Mouse (Mus musculus): ENCODE measurements at regions not wholly inside any gene's neighbourhood (a gene's known extent, or its start where the extent isn't known, plus 50 kb on each side); places are given as distances from the start of the nearest gene placed in this dataset.

DNA sequence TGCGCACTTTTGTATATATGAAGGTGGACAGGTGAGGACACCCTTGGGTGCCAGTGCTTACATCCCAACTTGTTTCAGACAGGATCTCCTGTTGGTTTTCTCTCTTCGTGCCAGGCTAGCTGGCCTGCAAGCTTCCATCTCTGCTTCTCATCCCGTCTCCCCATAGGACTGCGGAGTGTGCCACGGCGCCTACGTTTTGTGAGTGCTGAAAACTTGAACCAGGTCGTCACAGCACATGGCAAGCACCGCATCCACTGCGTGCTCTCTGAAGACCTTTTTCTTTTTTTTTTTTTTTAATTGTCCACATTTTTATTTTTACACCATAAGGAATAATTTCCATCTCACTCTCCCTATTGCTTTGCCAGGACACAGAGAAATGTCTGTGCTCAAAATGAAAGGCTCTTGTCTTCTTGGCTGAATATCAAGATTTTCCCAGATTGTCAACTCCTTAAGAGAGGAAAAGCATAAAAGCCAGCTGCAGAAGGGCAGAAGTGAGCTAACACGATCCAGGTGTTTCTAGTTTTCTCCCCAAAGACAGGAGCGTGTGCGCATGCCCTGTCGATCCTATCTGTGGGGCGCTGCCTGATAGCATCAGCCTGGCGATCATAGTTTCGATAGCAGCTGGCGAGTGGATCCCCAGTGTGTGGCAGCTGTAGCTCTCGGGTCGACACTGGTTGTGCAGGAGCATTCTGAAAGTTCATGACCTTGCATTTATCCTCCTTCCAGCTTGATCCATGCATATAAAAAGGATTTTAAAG, 326.4 kb upstream of the Ddhd1 start:
- Histone ChIP-seq H3K4me2 (ENCODE audit: low read depth, low read length) (no peak overlapping the region), H3K36me3 (ENCODE audit: control insufficient read depth, insufficient read depth) (no peaks in the 10 kb centered on the region), H3K9ac (ENCODE audit: low read depth, low read length) (no peak overlapping the region), H3K27me3 (ENCODE audit: control insufficient read depth, insufficient read depth, low read depth, low read length) (no peaks in the 10 kb centered on the region), H3K27ac (ENCODE audit: low read length) (no peak overlapping the region), H3K4me1 (ENCODE audit: control insufficient read depth, low read depth, low read length) (no peaks in the 10 kb centered on the region; the same call in 1 of the 2 replicates), H3K9me3 (replicated peaks; ENCODE audit: control insufficient read depth, low read length) (no peaks in the 10 kb centered on the region), H3K4me3 (ENCODE audit: low read depth, low read length) (no peak overlapping the region)
- no peak for ATAC-seq (ENCODE audit: low read depth)
- WGBS (ENCODE audit: insufficient replicate concordance): 77% methylated on average over 20 of the region's 20 CpGs

DNA sequence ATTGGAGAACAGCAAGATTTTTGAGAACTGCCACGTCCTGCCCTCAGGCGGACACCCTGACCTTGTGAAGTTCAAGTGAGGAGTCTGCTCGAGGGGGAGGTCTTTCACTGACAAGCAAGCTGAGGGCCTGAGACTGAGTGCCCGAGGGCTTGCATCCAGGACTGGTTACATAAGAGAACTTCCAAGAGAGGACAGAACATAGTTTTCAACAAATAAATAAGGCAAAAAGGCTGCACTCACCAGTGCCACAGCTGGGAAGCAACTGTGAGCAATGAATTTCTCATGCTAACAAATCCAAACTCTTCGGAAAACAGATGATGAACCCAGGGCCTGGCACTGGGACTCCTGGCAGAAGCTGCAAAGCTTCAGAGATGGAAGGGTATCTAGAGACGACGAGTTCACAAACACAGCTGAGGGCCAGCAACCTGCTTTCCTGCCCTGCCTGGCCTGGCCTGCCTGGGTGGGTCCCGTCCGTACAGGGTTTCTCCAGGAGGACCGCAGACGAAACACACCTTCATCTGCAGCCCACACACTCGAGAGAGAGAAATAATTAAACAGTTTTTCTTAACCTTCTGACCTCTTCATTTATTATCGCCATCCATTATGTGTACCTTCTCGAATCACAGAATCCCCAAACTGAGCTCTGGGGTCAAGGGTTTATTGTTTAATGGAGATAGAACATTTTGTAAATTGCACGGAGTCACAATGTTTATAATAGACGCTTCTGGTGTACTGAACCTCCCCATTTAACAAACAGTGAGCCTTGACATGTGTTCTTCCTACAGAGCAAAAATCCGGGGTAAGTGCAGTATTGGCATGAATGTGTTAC, 334.3 kb upstream of the Ddhd1 start:
- Histone ChIP-seq H3K36me3 (ENCODE audit: control insufficient read depth, insufficient read depth) (no peaks in the 10 kb centered on the region), H3K4me2 (ENCODE audit: low read depth, low read length) (no peak overlapping the region), H3K4me3 (ENCODE audit: low read depth, low read length) (no peak overlapping the region), H3K9me3 (replicated peaks; ENCODE audit: control insufficient read depth, low read length) (no peaks in the 10 kb centered on the region), H3K4me1 (ENCODE audit: control insufficient read depth, low read depth, low read length) (no peaks in the 10 kb centered on the region), H3K27me3 (ENCODE audit: control insufficient read depth, insufficient read depth, low read depth, low read length) (no peaks in the 10 kb centered on the region), H3K27ac (ENCODE audit: low read length) (no peak overlapping the region), H3K9ac (ENCODE audit: low read depth, low read length) (no peak overlapping the region)
- WGBS (ENCODE audit: insufficient replicate concordance): 51% methylated on average over 17 of the region's 17 CpGs
- ATAC-seq (ENCODE audit: low read depth): no peak

DNA sequence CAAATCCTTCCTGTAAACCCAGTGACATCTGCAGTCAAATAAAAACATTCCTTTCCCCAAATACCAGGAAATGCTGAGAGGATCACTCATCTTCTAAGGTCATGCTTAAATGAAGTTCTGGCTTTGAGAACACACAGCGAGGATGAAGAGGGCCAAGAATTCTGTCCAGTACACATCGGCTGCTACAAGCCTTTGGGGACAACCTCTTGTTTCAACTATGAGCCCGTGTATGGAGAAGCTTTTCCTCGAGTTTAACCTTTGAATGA, 334.9 kb upstream of the Ddhd1 start:
- H3K4me3 ChIP-seq (ENCODE audit: low read depth, low read length): no peak overlapping the region
- ATAC-seq (ENCODE audit: low read depth): no peak
- no peak overlapping the region for H3K9ac ChIP-seq (ENCODE audit: low read depth, low read length)
- H3K4me1 ChIP-seq (ENCODE audit: control insufficient read depth, low read depth, low read length): no peaks in the 10 kb centered on the region
- WGBS (ENCODE audit: insufficient replicate concordance): 48% methylated on average over 4 of the region's 4 CpGs
- H3K27me3 ChIP-seq (ENCODE audit: control insufficient read depth, insufficient read depth, low read depth, low read length): no peaks in the 10 kb centered on the region
- H3K36me3 ChIP-seq (ENCODE audit: control insufficient read depth, insufficient read depth): no peaks in the 10 kb centered on the region
- no peak overlapping the region for H3K4me2 ChIP-seq (ENCODE audit: low read depth, low read length)
- no peak overlapping the region for H3K27ac ChIP-seq (ENCODE audit: low read length)
- H3K9me3 ChIP-seq (replicated peaks; ENCODE audit: control insufficient read depth, low read length): no peaks in the 10 kb centered on the region

- H3K4me1 ChIP-seq (ENCODE audit: control insufficient read depth, low read depth, low read length): no peaks in the 10 kb centered on the region
- no peaks in the 10 kb centered on the region for H3K27me3 ChIP-seq (ENCODE audit: control insufficient read depth, insufficient read depth, low read depth, low read length)
- no peaks in the 10 kb centered on the region for H3K36me3 ChIP-seq (ENCODE audit: control insufficient read depth, insufficient read depth)
- H3K4me3 ChIP-seq (ENCODE audit: low read depth, low read length): no peak overlapping the region
- H3K9ac ChIP-seq (ENCODE audit: low read depth, low read length): no peak overlapping the region
- no peak overlapping the region for H3K27ac ChIP-seq (ENCODE audit: low read length)
- H3K9me3 ChIP-seq (replicated peaks; ENCODE audit: control insufficient read depth, low read length): no peaks in the 10 kb centered on the region
- 2% methylated on average over 3 of the region's 3 CpGs for WGBS (ENCODE audit: insufficient replicate concordance)
- no peak overlapping the region for H3K4me2 ChIP-seq (ENCODE audit: low read depth, low read length)
- ATAC-seq (ENCODE audit: low read depth): no peak
These were observed 335.7 kb upstream of the Ddhd1 start for GRCm38 (mm10) chr14:45993669-45994068.

DNA sequence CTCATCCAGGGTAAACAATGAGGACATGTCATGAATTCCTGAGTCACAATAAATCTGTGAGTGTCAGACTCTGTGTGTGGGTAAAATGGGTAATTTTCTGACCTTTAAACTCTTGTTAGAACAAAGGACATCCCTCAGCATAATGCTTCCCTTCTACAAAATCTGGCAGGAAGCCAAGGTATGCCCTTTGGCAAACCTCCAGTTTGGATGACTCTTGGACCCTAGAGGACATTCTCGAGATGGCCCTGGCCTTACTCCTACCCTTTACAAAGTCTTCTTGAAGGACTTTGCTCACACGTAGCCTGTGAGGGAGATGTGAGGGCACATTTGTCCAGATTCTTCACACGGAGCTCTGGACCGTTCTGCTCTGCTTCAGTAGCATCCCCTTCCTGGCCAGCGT, 338.8 kb upstream of the Ddhd1 start:
- Histone ChIP-seq H3K4me1 (ENCODE audit: control insufficient read depth, low read depth, low read length) (no peaks in the 10 kb centered on the region), H3K9me3 (replicated peaks; ENCODE audit: control insufficient read depth, low read length) (no peaks in the 10 kb centered on the region), H3K4me2 (ENCODE audit: low read depth, low read length) (no peak overlapping the region), H3K9ac (ENCODE audit: low read depth, low read length) (no peak overlapping the region), H3K4me3 (ENCODE audit: low read depth, low read length) (no peak overlapping the region), H3K27ac (ENCODE audit: low read length) (no peak overlapping the region), H3K27me3 (ENCODE audit: control insufficient read depth, insufficient read depth, low read depth, low read length) (no peaks in the 10 kb centered on the region), H3K36me3 (ENCODE audit: control insufficient read depth, insufficient read depth) (no peaks in the 10 kb centered on the region)
- ATAC-seq (ENCODE audit: low read depth): no peak
- WGBS (ENCODE audit: insufficient replicate concordance): 36% methylated on average over 5 of the region's 5 CpGs

DNA sequence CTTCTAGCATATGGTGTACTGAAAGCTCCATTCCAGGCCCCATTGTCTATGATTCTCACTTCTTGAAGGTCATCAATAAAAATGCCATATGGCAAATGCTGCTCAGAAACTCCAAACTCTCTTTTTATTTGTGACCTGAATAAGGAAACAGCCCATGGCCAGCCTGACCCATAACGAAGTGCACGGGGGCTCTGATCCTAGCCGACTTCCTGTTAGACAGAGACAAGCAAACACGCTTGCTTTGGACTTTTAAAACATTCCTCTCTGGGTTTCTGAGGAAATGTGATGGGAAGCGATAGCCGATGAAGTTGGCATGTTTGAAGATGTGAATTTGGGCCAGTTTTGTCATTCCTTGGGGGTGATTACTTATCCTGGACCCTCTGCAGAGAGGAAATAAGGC, 346.1 kb upstream of the Ddhd1 start:
- no peak overlapping the region for H3K4me3 ChIP-seq (ENCODE audit: low read depth, low read length)
- no peaks in the 10 kb centered on the region for H3K27me3 ChIP-seq (ENCODE audit: control insufficient read depth, insufficient read depth, low read depth, low read length)
- H3K36me3 ChIP-seq (ENCODE audit: control insufficient read depth, insufficient read depth): no peaks in the 10 kb centered on the region
- 55% methylated on average over 6 of the region's 6 CpGs for WGBS (ENCODE audit: insufficient replicate concordance)
- H3K4me2 ChIP-seq (ENCODE audit: low read depth, low read length): no peak overlapping the region
- no peak for ATAC-seq (ENCODE audit: low read depth)
- no peak overlapping the region for H3K27ac ChIP-seq (ENCODE audit: low read length)
- no peak overlapping the region for H3K9ac ChIP-seq (ENCODE audit: low read depth, low read length)
- no peaks in the 10 kb centered on the region for H3K9me3 ChIP-seq (replicated peaks; ENCODE audit: control insufficient read depth, low read length)
- no peaks in the 10 kb centered on the region for H3K4me1 ChIP-seq (ENCODE audit: control insufficient read depth, low read depth, low read length)

DNA sequence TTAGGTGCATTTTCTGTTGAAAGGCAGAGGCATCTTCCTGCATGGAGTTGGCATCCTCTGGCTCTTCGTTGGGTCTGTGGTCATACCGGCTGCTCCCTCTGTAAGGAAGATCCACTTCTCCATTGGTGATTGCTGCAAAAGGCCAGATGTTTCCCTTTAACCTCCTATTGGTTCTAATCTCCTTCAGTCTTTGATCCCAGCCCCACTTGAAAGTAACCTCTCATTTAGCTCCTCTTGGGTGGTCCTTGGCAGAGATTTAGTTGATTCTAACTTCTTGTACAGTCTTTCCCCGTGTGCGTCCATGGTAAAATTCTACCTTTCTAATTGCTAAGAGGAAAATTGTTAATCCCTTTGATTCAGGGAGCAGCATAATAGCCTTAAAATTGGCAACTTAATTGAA, 347.4 kb upstream of the Ddhd1 start:
- no peak for ATAC-seq (ENCODE audit: low read depth)
- Histone ChIP-seq H3K4me2 (ENCODE audit: low read depth, low read length) (no peak overlapping the region), H3K9ac (ENCODE audit: low read depth, low read length) (no peak overlapping the region), H3K27me3 (ENCODE audit: control insufficient read depth, insufficient read depth, low read depth, low read length) (no peaks in the 10 kb centered on the region), H3K4me1 (ENCODE audit: control insufficient read depth, low read depth, low read length) (no peaks in the 10 kb centered on the region), H3K36me3 (ENCODE audit: control insufficient read depth, insufficient read depth) (no peaks in the 10 kb centered on the region), H3K9me3 (replicated peaks; ENCODE audit: control insufficient read depth, low read length) (no peaks in the 10 kb centered on the region), H3K27ac (ENCODE audit: low read length) (no peak overlapping the region), H3K4me3 (ENCODE audit: low read depth, low read length) (no peak overlapping the region)
- 54% methylated on average over 4 of the region's 4 CpGs for WGBS (ENCODE audit: insufficient replicate concordance)

DNA sequence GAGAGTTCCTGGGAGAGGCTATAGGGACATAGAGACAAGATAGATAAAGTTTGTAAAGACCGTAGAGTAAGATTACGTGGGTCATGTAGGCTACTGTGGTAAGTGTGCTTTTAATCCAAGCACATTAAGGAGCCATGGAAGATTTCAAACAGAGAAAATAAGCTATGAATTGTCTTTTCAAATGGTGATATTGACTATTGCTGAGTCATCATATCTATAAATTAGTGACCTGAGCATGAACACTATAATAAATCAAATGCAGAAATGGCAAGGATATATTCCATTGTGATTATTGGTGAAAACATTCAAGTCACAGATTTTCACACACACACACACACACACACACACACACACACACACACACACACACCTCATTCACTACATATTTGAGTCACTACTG, 355.3 kb upstream of the Ddhd1 start:
- Histone ChIP-seq H3K4me3 (ENCODE audit: low read depth, low read length) (no peak overlapping the region), H3K9ac (ENCODE audit: low read depth, low read length) (no peak overlapping the region), H3K4me2 (ENCODE audit: low read depth, low read length) (no peak overlapping the region), H3K4me1 (ENCODE audit: control insufficient read depth, low read depth, low read length) (no peaks in the 10 kb centered on the region; the same call in 1 of the 2 replicates), H3K27ac (ENCODE audit: low read length) (no peak overlapping the region), H3K9me3 (replicated peaks; ENCODE audit: control insufficient read depth, low read length) (no peaks in the 10 kb centered on the region), H3K36me3 (ENCODE audit: control insufficient read depth, insufficient read depth) (no peaks in the 10 kb centered on the region), H3K27me3 (ENCODE audit: control insufficient read depth, insufficient read depth, low read depth, low read length) (no peaks in the 10 kb centered on the region)
- no peak for ATAC-seq (ENCODE audit: low read depth)
- WGBS (ENCODE audit: insufficient replicate concordance): 66% methylated on average over 2 of the region's 2 CpGs

DNA sequence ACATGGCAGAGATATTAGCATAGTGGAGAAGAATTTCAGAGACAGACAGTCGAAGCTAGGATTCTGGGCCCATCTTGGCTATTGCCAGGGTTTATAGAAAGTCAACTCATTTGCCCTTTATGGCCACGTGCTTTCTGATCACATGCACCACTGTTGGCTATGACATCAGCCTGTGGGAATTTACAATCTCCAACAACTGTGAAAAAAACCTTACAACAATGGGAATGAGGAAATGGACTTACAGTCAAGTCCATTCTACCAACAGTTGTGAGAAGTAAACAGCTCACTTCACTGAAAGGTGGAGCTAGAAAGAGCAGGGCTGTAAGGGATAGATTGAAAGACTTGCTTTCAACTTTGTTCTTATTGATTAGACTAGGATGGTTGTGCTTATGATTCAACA, 356.1 kb upstream of the Ddhd1 start:
- 37% methylated on average over 2 of the region's 2 CpGs for WGBS (ENCODE audit: insufficient replicate concordance)
- Histone ChIP-seq H3K36me3 (ENCODE audit: control insufficient read depth, insufficient read depth) (no peaks in the 10 kb centered on the region), H3K4me3 (ENCODE audit: low read depth, low read length) (no peak overlapping the region), H3K9ac (ENCODE audit: low read depth, low read length) (no peak overlapping the region), H3K27me3 (ENCODE audit: control insufficient read depth, insufficient read depth, low read depth, low read length) (no peaks in the 10 kb centered on the region), H3K4me2 (ENCODE audit: low read depth, low read length) (no peak overlapping the region), H3K27ac (ENCODE audit: low read length) (no peak overlapping the region), H3K4me1 (ENCODE audit: control insufficient read depth, low read depth, low read length) (no peaks in the 10 kb centered on the region; the same call in 1 of the 2 replicates), H3K9me3 (replicated peaks; ENCODE audit: control insufficient read depth, low read length) (no peaks in the 10 kb centered on the region)
- no peak for ATAC-seq (ENCODE audit: low read depth)

All from liver, embryonic 16.5 days (tissue).